ENCODE assay signal across 8 mouse cellular contexts in the genomic region with DNA sequence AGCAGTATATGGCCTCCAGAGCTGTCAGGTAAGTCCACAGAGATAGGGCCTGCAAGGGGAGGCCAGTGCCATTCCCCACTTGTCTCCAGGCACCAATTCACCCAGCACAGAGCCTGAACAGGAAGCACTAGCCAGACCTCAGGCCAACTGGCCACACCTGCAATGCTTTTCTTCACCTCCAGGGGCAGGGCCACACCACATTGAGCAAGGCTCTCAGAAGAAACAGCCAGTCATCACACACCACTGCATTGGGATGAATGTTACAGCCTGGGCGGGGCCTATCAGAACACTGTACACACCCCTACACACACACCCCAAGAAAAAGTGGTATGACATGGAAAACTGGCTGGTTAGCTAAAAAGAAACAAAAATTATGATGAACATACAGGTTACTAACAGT. TPM values are rescaled to one million over a fixed set of nuclear protein-coding genes. Genes with fewer than 3 reads are reported as not detected.
DNase-seq lines count a peak whose midpoint lies in the region; ATAC-seq and TF ChIP-seq lines count a peak whose summit lies in the region.

No protein-coding gene starts in this region.

- no peak for ATAC-seq in kidney, embryonic 14.5 days (ENCODE audit: low FRiP score, low TSS enrichment)
- peak; percentile 87 for ATAC-seq in neutrophil, adult 5-6 weeks (ENCODE audit: extremely low read depth, insufficient number of reproducible peaks, low FRiP score, poor library complexity, severe bottlenecking)
- ATAC-seq in activated CD4-positive, CD25-positive, alpha-beta regulatory T cell, adult 4 months = no peak

- in situ Hi-C loops in ES-E14 (cut with MboI; ENCODE audit: low sequenced_read_pairs in 2 of 2, unreplicated experiment in 2 of 2) = no loop called here

- H3K4me3 ChIP-seq in kidney, embryonic 14.5 days (ENCODE audit: low read length) = no peak overlapping the region
- H3K4me3 ChIP-seq in ES-E14 (ENCODE audit: insufficient read depth in 1 of 2, low read depth in 1 of 2, low read length in 2 of 2, poor library complexity in 1 of 2, severe bottlenecking in 1 of 2) = no peak overlapping the region

- no peaks in the 10 kb centered on the region for H3K36me3 ChIP-seq in kidney, embryonic 14.5 days (ENCODE audit: control insufficient read depth, insufficient read depth, low read length)
- H3K36me3 ChIP-seq in ES-E14 (ENCODE audit: control insufficient read depth, insufficient read depth, low read length, poor library complexity, severe bottlenecking) = no peaks in the 10 kb centered on the region

- no peak overlapping the region for H3K4me2 ChIP-seq in kidney, embryonic 14.5 days (replicated peaks; ENCODE audit: low read depth, low read length)

- peak; percentile 27 for DNase-seq in kidney, adult 11 months
- peak; percentile 53 for DNase-seq in ES-E14 (ENCODE audit: low read depth, low spot score)
- peak; percentile 56 for DNase-seq in brain, adult 2 months (ENCODE audit: low read depth, low spot score)
- peak; percentile 44 to 81 for DNase-seq in kidney, postnatal 36 days
- DNase-seq in cerebellum, adult 11 months = no peak

- no peaks in the 10 kb centered on the region for H3K9me3 ChIP-seq in kidney, embryonic 14.5 days (ENCODE audit: control insufficient read depth, low read length)
- no peaks in the 10 kb centered on the region for H3K9me3 ChIP-seq in ES-E14 (ENCODE audit: control insufficient read depth, insufficient read depth, low read depth, low read length)

- 69% methylated on average over 1 of the region's 1 CpGs for WGBS in kidney, embryonic 14.5 days

- no peak overlapping the region for H3K9ac ChIP-seq in kidney, embryonic 14.5 days (ENCODE audit: low read depth, low read length)
- H3K9ac ChIP-seq in ES-E14 (ENCODE audit: insufficient read depth, low read depth, low read length, poor library complexity, severe bottlenecking) = no peak overlapping the region

- no peaks in the 10 kb centered on the region for H3K4me1 ChIP-seq in kidney, embryonic 14.5 days (ENCODE audit: control insufficient read depth, insufficient read depth, low read length)
- peaks cover 0 to 6% of the 10 kb centered on the region in 2 experiments; a peak in 1 of 4 replicates for H3K4me1 ChIP-seq in ES-E14 (ENCODE audit: control insufficient read depth in 2 of 2, insufficient read depth in 2 of 2, low read length in 2 of 2, poor library complexity in 1 of 2)

- no peak overlapping the region for H3K27ac ChIP-seq in kidney, embryonic 14.5 days (ENCODE audit: low read depth, low read length)
- H3K27ac ChIP-seq in ES-E14 (ENCODE audit: insufficient read depth, low read depth, low read length, poor library complexity, severe bottlenecking) = no peak overlapping the region

- no peaks in the 10 kb centered on the region for H3K27me3 ChIP-seq in kidney, embryonic 14.5 days (ENCODE audit: control insufficient read depth, insufficient read depth, low read length)

TF ChIP-seq in ES-E14, 5 proteins besides CTCF, POLR2A, EP300 and RAD21:
- no peak for TF ChIP-seq ZC3H11A (IDR thresholded peaks at IDR 0.05; ENCODE audit: borderline replicate concordance, low read depth, low read length)
- TF ChIP-seq ZNF384 (IDR thresholded peaks at IDR 0.05; ENCODE audit: low read depth, low read length) = no peak
- TF ChIP-seq CHD2 (IDR thresholded peaks at IDR 0.05; ENCODE audit: low read depth, low read length) = no peak
- no peak for TF ChIP-seq HCFC1 (IDR thresholded peaks at IDR 0.05; ENCODE audit: borderline replicate concordance, insufficient read depth, low read length)
- no peak; the same call in 1 of the 2 replicates for TF ChIP-seq MAFK (IDR thresholded peaks at IDR 0.05; ENCODE audit: insufficient read depth, low read depth, low read length)

RNA-seq across cellular contexts. Expression of gene Ralgps1, which starts 42.3 kb away (rescaled TPM):
- polyA plus RNA-seq in kidney, embryonic 14.5 days (2014; fragmentation: Nextera tagmentation; extraction: Ambion mirVana) = 4.8 and 7.9 TPM in 2 replicates
- total RNA-seq in ES-E14 (2012; rRNA removed) = 5.4 and 9.2 TPM in 2 replicates
- 11.9 and 13.8 TPM in 2 replicates for total RNA-seq in neutrophil, adult 5-6 weeks (2017)
- polyA plus RNA-seq in activated CD4-positive, CD25-positive, alpha-beta regulatory T cell, adult 4 months (2017; shearing (Covaris generic)) = 1 to 10 TPM; 5.8 to 8.9 TPM
